Mouse (Mus musculus) layer of hippocampus, adult 9-10 months (tissue): ENCODE data around the gene Siae.

Source experiments
- DNase-seq: peaks from one replicate; pipeline ENCODE4 v3.0.0; 2022; ENCODE audit warnings: low spot score

Gene Siae

GRCm38 (mm10) chr9:37572204-37572876 lies 16.8 kb downstream of the Siae start:
- DNase-seq, result no peak

- DNase-seq, result peak; percentile 13
These were observed 21.0 kb downstream of the Siae start for GRCm38 (mm10) chr9:37576436-37576930.

DNA sequence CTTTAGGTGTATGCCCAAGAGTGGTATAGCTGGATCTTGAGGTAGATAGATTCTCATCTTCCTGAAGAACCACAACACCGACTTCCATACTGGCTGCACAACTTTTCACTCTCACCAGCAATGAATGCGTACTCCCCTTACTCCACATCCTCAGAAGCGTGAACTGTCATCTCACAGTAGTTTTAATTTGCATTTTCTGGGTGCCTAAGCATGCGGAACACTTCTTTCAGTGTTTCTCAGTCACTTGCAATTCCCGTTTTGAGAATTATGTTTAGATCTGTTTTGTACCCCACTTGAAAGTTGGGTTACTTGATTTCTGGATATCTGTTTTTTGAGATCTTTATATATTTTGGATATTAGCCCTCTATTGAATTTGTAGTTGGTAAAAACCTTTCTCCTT lies 28.1 kb downstream of the Siae start:
- no peak for DNase-seq

- DNase-seq, result no peak
These were observed 31.2 kb downstream of the Siae start for GRCm38 (mm10) chr9:37586718-37587117.

GRCm38 (mm10) chr9:37590381-37590780 lies 34.9 kb downstream of the Siae start:
- DNase-seq, result no peak

DNA sequence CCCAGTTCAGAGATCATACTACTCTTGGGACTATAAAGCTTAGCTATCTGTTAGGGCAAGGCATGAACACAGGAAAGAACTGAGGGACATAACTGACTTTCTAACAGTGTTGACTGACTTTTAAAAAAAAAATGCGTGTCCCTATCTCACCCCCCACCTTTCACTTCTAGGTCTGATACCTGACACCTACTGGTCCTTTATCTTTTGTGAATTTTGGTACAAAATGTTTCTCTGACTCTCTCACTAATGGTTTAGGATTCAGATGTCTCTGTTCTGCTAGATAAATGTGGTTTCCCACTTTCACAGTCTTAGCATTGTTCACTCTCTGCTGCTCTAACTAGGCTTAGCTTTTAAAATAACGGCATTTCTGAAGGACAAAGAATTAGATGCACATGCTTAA lies 36.5 kb downstream of the Siae start:
- no peak for DNase-seq

DNA sequence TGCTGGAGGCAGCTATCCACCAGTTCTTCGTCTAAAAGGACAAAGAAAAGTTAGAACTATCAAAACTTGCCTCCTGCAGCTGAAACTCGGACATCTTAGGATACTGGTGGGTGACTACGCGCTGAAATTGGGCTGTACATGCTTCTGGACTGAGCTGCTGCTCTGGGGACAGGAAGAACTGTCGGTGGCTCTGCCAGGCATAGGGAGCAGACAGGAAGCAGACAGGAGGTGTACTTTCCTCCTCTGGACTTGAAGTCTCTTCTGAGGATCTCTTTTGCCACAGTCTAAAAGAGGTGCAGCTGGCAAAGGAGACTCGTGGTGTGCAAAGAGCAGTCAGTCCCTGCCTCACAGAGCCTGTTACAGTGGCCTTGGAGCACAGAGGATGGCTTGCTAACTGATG lies 37.1 kb downstream of the Siae start:
- DNase-seq, result no peak

GRCm38 (mm10) chr9:37593690-37594089 lies 38.2 kb downstream of the Siae start:
- no peak for DNase-seq

- DNase-seq, result no peak
These were observed 40.1 kb downstream of the Siae start for GRCm38 (mm10) chr9:37595570-37595969.

DNA sequence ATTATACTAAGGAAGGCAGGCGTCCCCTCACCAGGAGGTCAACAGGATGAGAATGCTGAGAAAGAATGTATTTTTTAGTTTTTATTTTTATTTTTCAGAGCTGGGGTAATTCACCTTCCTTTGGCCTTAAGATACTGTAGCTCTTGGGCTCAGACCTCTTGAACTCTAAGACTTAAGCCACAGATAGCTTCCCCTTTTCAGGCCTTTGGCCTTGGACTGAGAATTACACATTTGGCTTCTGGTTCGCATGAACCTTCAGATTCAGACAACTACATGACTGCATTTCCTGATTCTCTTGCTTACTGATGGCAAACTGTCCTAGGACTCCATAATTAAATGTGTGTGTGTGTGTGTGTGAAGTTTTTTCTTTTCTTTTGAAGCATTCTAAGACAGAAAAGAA lies 43.1 kb downstream of the Siae start:
- no peak for DNase-seq

- no peak for DNase-seq
These were observed 45.2 kb downstream of the Siae start for GRCm38 (mm10) chr9:37600538-37601205.

DNA sequence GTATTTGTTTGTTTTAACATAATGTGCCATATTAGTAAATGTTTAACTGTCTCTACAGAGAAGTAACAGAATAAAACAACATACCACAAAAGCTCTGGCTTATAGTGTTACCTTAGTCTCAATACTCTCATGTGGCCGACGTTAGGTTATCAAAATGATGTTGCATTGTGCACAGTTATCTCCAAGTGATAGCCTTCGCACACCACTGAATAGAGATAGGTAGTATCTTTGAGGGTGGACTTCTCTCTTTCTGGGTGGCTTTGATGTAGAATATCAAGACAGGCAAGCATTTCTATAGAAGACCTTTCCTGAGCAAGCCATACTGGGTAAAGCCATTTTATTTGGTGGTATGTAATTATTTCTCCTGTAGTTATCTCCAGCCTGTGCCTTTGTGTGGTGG lies 49.6 kb downstream of the Siae start:
- no peak for DNase-seq

GRCm38 (mm10) chr9:37609558-37609957 lies 54.1 kb downstream of the Siae start:
- no peak for DNase-seq

- DNase-seq, result peak; percentile 74
These were observed 57.8 kb downstream of the Siae start, which contains the start of gene Spa17 for GRCm38 (mm10) chr9:37613182-37613910. Gene Spa17, minus strand, starts transcription at chr9:37613722.

DNA sequence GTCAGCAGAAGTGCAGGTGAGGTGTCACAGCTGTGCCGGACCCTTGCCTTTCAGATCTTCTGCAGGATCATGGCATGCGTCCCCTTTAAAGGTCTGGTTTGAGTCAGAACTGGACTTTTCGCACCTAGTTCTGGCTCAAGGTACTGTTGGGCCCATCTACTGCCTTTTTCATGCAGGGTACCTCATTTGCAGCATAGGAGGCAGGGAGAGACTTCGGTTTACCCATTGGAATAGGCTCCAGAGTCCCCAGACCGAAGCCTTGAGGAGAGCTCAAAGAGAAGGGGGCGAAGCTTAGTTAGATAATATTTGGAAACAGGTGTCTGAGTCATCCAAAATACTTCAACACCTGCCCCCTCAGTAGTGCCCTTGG lies 58.4 kb downstream of the Siae start:
- DNase-seq, result no peak

GRCm38 (mm10) chr9:37614316-37614715 lies 58.8 kb downstream of the Siae start:
- no peak for DNase-seq

- no peak for DNase-seq
These were observed 59.7 kb downstream of the Siae start for GRCm38 (mm10) chr9:37615220-37615619.

GRCm38 (mm10) chr9:37616770-37617169 lies 61.3 kb downstream of the Siae start:
- no peak for DNase-seq

DNA sequence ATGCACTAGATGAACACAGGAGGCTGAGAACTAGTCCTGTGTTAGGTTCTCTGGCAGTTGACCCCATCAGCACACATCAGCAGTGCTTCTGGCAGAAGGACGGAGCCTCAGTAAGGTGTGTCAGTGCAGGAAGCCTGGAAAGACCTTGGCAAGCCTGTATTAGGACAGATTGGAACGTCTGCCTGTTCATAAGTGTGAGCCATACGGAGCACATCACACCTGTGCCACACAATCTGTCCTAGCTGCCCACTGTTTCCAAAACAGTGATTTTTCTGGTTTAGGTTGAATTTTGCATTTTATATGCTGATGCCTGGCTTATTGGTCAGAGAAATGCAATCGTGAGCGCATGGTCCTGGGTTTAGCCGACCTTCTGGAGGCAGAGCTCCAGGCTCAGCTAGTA lies 65.8 kb downstream of the Siae start:
- no peak for DNase-seq

DNA sequence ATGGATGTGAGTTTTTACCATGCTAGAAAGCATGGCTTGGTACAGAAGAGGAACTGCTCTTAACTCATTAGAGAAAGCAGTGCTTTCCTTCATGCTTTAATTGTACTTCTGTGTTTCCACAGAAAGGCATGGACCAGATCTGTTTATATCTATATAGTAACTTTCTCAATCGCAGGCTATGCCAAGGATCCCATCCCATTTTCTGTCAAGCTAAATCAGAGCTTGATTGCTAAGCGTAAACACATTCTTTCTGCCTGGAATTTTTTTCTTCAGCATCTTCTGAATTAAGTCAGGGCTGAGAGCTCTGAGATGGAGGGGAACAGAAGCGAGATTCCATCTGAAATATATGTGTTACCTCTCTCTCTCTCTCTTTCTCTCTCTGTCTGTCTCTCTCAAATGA lies 68.5 kb downstream of the Siae start:
- DNase-seq, result no peak

- DNase-seq, result no peak
These were observed 69.0 kb downstream of the Siae start for GRCm38 (mm10) chr9:37624502-37624901.

GRCm38 (mm10) chr9:37625129-37625528 lies 69.6 kb downstream of the Siae start:
- no peak for DNase-seq

GRCm38 (mm10) chr9:37625641-37626040 lies 70.1 kb downstream of the Siae start:
- peak; percentile 64 for DNase-seq
